Mouse (Mus musculus): ENCODE measurements around the gene Pank3.

Pank3 gene

GRCm38 (mm10) chr11:35769188-35769745, at the start of gene Pank3:
Gene Pank3 (plus strand): TSS chr11:35769484.
- peak; percentile 90 for DNase-seq

GRCm38 (mm10) chr11:35723876-35724275, 45.4 kb upstream of the Pank3 start:
- no peak for DNase-seq

- DNase-seq, result no peak
Observed at GRCm38 (mm10) chr11:35726341-35726846, 42.9 kb upstream of the Pank3 start.

GRCm38 (mm10) chr11:35728200-35728599, 41.1 kb upstream of the Pank3 start:
- DNase-seq, result no peak

GRCm38 (mm10) chr11:35729186-35729585, 40.1 kb upstream of the Pank3 start:
- no peak for DNase-seq

- DNase-seq, result no peak
Observed at GRCm38 (mm10) chr11:35732366-35732765, 36.9 kb upstream of the Pank3 start.

- DNase-seq, result no peak
Observed at GRCm38 (mm10) chr11:35736817-35737216, 32.5 kb upstream of the Pank3 start.

GRCm38 (mm10) chr11:35737262-35737661, 32.0 kb upstream of the Pank3 start:
- DNase-seq, result no peak

GRCm38 (mm10) chr11:35738102-35738501, 31.2 kb upstream of the Pank3 start:
- DNase-seq, result no peak

GRCm38 (mm10) chr11:35743586-35743985, 25.7 kb upstream of the Pank3 start:
- no peak for DNase-seq

- DNase-seq, result no peak
Observed at GRCm38 (mm10) chr11:35744571-35744970, 24.7 kb upstream of the Pank3 start.

GRCm38 (mm10) chr11:35750578-35750977, 18.7 kb upstream of the Pank3 start:
- no peak for DNase-seq

- no peak for DNase-seq
Observed at GRCm38 (mm10) chr11:35754906-35755418, 14.3 kb upstream of the Pank3 start.

GRCm38 (mm10) chr11:35755546-35755945, 13.7 kb upstream of the Pank3 start:
- DNase-seq, result no peak

- DNase-seq, result no peak
Observed at GRCm38 (mm10) chr11:35756411-35757303, 12.6 kb upstream of the Pank3 start.

GRCm38 (mm10) chr11:35760001-35760626, 9.2 kb upstream of the Pank3 start:
- no peak for DNase-seq

GRCm38 (mm10) chr11:35760627-35761003, 8.7 kb upstream of the Pank3 start:
- DNase-seq, result no peak

- no peak for DNase-seq
Observed at GRCm38 (mm10) chr11:35766845-35767244, 2.4 kb upstream of the Pank3 start.

GRCm38 (mm10) chr11:35769746-35770437, 608 bp downstream of the Pank3 start:
- DNase-seq, result peak; percentile 73

- DNase-seq, result no peak
Observed at GRCm38 (mm10) chr11:35770741-35771504, 1.6 kb downstream of the Pank3 start.

- no peak for DNase-seq
Observed at GRCm38 (mm10) chr11:35775606-35776005, 6.3 kb downstream of the Pank3 start.

GRCm38 (mm10) chr11:35776452-35776851, 7.2 kb downstream of the Pank3 start:
- no peak for DNase-seq
